Mouse (Mus musculus): ENCODE measurements at regions not wholly inside any gene's neighbourhood (a gene's known extent, or its start where the extent isn't known, plus 50 kb on each side); places are given as distances from the start of the nearest gene placed in this dataset.

GRCm38 (mm10) chr15:42166546-42166945, 2032.4 kb downstream of the 9330182O14Rik start:
- TF ChIP-seq CTCF (IDR thresholded peaks at IDR 0.05; ENCODE audit: control insufficient read depth, insufficient read depth, insufficient replicate concordance, low read depth, low read length), result no peak
- TF ChIP-seq POLR2A (IDR thresholded peaks at IDR 0.05; ENCODE audit: control insufficient read depth, low read depth, low read length), result no peak
